Mouse (Mus musculus): ENCODE results near the gene Utf1. TPM values are rescaled to one million over a fixed set of nuclear protein-coding genes. Genes with fewer than 3 reads are reported as not detected.

The Utf1 gene
- polyA plus RNA-seq (2015; fragmentation: Illumina TruSeq; extraction: RNeasy Lipid Tissue Mini Kit (QIAGEN cat#74804); ENCODE audit: low read depth, low replicate concordance) = not detected

DNA sequence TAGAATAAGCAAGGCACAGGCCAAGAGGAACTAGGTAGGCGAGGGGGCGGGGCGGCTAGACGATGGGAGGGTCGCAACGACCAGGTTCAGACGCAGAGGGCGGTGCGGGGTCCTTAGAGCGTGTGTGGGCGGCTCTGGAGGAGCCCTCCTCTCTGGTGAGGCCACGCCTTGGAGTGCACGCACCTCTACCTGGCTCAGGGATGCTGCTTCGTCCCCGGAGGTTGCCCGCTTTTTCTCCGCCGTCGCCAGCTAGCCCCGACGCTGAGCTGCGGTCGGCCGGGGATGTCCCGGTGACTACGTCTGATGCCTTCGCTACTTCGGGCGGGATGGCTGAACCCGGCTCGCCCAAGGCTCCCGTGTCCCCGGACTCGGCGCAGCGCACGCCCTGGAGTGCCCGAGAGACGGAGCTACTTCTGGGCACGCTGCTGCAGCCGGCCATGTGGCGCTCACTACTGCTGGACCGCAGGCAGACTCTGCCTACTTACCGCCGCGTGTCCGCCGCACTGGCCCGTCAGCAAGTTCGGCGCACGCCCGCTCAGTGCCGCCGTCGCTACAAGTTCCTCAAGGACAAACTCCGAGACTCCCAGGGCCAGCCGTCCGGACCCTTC is at the start of gene Utf1:
TSS of gene Utf1 (plus strand) at position 116 of the 608 bp plus-strand sequence.

DNA sequence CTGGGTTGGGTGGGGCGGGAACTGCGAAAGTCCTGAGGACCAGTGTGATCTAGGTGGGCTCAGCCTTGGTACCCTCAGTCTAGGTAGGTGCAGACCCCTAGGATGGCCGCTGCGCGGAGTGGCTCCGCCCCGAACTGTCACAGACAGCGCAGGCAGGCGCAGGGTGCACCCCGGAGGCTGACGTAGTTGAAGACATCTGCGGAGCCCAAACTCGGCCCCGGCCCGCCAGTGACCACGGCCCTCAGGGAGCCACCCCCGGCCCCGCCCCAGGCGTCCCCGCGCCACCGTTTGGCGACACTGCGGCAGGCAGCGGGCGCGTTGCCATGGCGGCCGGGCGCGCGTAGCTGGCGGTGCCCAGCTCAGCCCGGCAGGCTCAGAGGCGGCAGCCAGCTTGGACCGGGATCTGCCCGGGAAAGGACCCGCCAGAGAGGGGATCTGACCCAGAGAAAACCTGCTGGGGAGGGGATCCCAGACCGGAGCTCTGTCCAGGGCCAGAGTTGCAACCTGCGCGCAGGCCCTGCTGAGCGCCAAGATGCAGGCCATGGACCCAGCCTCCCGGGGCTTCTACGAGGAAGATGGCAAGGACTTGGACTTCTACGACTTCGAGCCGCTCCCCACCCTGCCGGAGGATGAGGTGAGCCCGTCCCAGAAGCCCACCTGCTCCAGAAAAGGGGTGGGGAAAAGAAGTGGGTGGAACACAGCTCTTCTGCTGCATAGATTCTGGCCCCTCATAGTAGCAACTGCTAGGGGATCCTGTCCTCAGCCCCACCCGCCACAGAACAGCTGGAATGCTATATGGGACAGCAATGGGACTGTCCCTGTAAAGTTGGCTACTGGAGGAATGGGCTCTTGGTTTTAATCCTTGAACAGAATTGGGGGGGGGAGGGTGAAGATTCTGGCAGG is 48.7 kb upstream of the Utf1 start, which contains the start of gene Kndc1:
TSS of gene Kndc1 (plus strand) at position 42 of the 903 bp plus-strand sequence.

DNA sequence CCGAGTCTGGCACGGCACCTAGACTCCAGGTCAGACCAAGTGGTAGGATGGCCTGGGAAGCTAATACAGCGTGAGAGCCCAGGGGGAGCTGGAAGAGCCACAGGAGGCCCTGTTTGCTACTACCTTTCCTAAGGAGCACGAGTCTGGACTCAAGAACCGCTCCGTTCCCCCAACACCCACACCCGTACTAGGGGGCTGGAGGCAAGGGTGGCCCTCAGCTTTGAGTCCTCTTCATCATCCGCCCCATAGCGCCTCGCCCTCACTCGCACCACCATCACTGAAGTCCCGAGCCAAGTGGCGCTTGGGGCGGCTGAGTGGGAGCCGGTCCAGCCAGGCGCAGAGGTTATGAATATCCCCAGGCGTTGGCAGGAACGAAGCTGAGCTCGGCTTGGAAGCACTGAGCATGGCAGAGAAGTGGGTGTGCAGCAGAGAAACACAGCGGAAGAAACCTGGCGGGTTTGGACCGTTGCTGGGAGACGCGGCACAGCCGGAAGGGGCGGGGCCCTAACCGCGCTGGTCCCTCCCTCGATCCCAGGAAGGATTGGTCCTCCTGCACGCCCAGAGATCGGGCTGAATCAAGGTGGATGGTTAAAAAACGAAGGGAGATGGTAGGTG is 34.8 kb downstream of the Utf1 start, which contains the start of gene 6430531B16Rik:
TSS of gene 6430531B16Rik (minus strand) at position 478 of the 615 bp plus-strand sequence.

DNA sequence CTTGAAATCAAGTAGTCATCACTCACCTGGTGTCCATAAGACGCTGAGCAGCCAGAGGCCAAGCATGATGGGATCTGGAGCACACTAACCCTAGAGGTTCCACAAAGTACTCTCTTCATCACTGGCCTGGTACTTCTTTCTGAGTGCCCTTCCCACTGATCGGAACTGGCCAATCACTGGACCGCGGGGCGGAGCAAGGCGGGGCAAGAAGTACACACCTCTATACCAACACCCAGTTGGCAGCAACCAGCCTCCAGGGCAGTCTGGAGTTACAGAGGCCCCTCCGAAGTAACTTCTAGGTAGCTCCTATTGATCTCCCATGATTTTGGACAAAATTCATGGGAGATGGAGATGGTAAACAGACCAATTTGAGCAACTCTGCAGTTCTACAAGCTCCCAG is 48.8 kb downstream of the Utf1 start, which contains the start of gene Adam8:
TSS of gene Adam8 (minus strand) at position 157 of the 400 bp plus-strand sequence.

Other genes starting within 250 kb of the Utf1 start
- gene Adgra1, start 109.6 kb upstream of the Utf1 start, polyA plus RNA-seq (2015; fragmentation: Illumina TruSeq; extraction: RNeasy Lipid Tissue Mini Kit (QIAGEN cat#74804); ENCODE audit: low read depth, low replicate concordance) = 32.8 TPM
- gene Kndc1, start 49.1 kb upstream of the Utf1 start, polyA plus RNA-seq (2015; fragmentation: Illumina TruSeq; extraction: RNeasy Lipid Tissue Mini Kit (QIAGEN cat#74804); ENCODE audit: low read depth, low replicate concordance) = 51.5 TPM
- 0.48 TPM for gene 6430531B16Rik, start 35.0 kb downstream of the Utf1 start, polyA plus RNA-seq (2015; fragmentation: Illumina TruSeq; extraction: RNeasy Lipid Tissue Mini Kit (QIAGEN cat#74804); ENCODE audit: low read depth, low replicate concordance)
- gene Adam8, start 48.8 kb downstream of the Utf1 start, polyA plus RNA-seq (2015; fragmentation: Illumina TruSeq; extraction: RNeasy Lipid Tissue Mini Kit (QIAGEN cat#74804); ENCODE audit: low read depth, low replicate concordance) = 3.3 TPM
- gene Zfp511, start 92.6 kb downstream of the Utf1 start, polyA plus RNA-seq (2015; fragmentation: Illumina TruSeq; extraction: RNeasy Lipid Tissue Mini Kit (QIAGEN cat#74804); ENCODE audit: low read depth, low replicate concordance) = 33.5 TPM
- gene Tubgcp2, start 92.9 kb downstream of the Utf1 start, polyA plus RNA-seq (2015; fragmentation: Illumina TruSeq; extraction: RNeasy Lipid Tissue Mini Kit (QIAGEN cat#74804); ENCODE audit: low read depth, low replicate concordance) = 29.0 TPM
- not detected for gene Msx3, start 105.3 kb downstream of the Utf1 start, polyA plus RNA-seq (2015; fragmentation: Illumina TruSeq; extraction: RNeasy Lipid Tissue Mini Kit (QIAGEN cat#74804); ENCODE audit: low read depth, low replicate concordance)
- 302 TPM for gene Caly, start 138.8 kb downstream of the Utf1 start, polyA plus RNA-seq (2015; fragmentation: Illumina TruSeq; extraction: RNeasy Lipid Tissue Mini Kit (QIAGEN cat#74804); ENCODE audit: low read depth, low replicate concordance)
- not detected for gene Prap1, start 149.6 kb downstream of the Utf1 start, polyA plus RNA-seq (2015; fragmentation: Illumina TruSeq; extraction: RNeasy Lipid Tissue Mini Kit (QIAGEN cat#74804); ENCODE audit: low read depth, low replicate concordance)
- 83.3 TPM for gene Fuom, start 158.7 kb downstream of the Utf1 start, polyA plus RNA-seq (2015; fragmentation: Illumina TruSeq; extraction: RNeasy Lipid Tissue Mini Kit (QIAGEN cat#74804); ENCODE audit: low read depth, low replicate concordance)
- gene Paox, start 172.0 kb downstream of the Utf1 start, polyA plus RNA-seq (2015; fragmentation: Illumina TruSeq; extraction: RNeasy Lipid Tissue Mini Kit (QIAGEN cat#74804); ENCODE audit: low read depth, low replicate concordance) = 7.1 TPM
- 90.6 TPM for gene Echs1, start 172.7 kb downstream of the Utf1 start, polyA plus RNA-seq (2015; fragmentation: Illumina TruSeq; extraction: RNeasy Lipid Tissue Mini Kit (QIAGEN cat#74804); ENCODE audit: low read depth, low replicate concordance)
- 28.6 TPM for gene Mtg1, start 193.8 kb downstream of the Utf1 start, polyA plus RNA-seq (2015; fragmentation: Illumina TruSeq; extraction: RNeasy Lipid Tissue Mini Kit (QIAGEN cat#74804); ENCODE audit: low read depth, low replicate concordance)
- 96.6 TPM for gene Sprn, start 211.1 kb downstream of the Utf1 start, polyA plus RNA-seq (2015; fragmentation: Illumina TruSeq; extraction: RNeasy Lipid Tissue Mini Kit (QIAGEN cat#74804); ENCODE audit: low read depth, low replicate concordance)
- gene Olfr522, start 221.0 kb downstream of the Utf1 start, polyA plus RNA-seq (2015; fragmentation: Illumina TruSeq; extraction: RNeasy Lipid Tissue Mini Kit (QIAGEN cat#74804); ENCODE audit: low read depth, low replicate concordance) = not detected
- gene Olfr523, start 229.4 kb downstream of the Utf1 start, polyA plus RNA-seq (2015; fragmentation: Illumina TruSeq; extraction: RNeasy Lipid Tissue Mini Kit (QIAGEN cat#74804); ENCODE audit: low read depth, low replicate concordance) = not detected